Mouse (Mus musculus) CD4-positive helper T cell, adult 2 months (primary cell): ENCODE data around the gene Tbc1d10c.

Source experiments
- DNase-seq: peaks from one replicate; pipeline ENCODE4 v3.0.0-alpha.2; 2012; ENCODE audit warnings: low read depth, missing footprints, low spot score

The Tbc1d10c gene

GRCm38 (mm10) chr19:4192251-4192985, 1.3 kb upstream of the Tbc1d10c start:
- DNase-seq: no peak

DNA sequence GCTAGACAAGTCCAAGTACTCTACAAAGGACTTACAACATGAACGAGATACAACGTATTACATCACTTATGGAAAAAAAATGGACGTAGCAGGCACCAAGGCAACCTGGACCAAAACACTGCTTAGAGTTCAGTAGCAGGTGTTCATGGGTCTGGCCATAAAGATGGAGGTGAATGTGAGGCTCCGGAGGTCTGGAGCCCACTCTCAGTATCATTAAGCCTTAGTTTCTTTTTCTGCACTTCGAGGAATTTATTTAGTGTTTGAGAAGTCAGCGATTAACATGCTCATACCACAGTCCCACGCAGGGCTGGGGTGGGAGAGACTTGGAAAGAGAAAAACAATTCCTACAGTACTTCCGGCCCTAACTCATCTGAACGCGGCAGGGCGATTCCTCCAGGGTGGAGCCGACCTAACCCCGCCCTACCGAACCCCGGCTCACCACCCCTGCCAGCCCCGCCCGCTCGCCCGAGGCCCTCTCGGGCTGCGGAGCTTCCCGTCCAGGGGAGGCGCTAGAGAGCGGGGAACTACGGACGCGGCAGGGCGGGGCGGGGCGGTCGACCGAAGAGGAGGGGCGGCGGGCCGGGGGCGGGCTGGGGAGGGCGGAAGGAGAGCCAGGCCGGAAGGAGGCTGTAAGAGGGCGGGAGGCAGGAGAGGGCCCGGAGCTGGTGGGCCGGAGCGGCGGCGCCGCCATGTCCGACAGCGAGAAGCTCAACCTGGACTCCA, 605 bp upstream of the Tbc1d10c start, which contains the start of gene Ppp1ca:
Ppp1ca (plus strand) TSS at position 538 of the 723 bp plus-strand sequence.
- DNase-seq: peak; percentile 97

- DNase-seq: peak; percentile 49
Measured at GRCm38 (mm10) chr19:4189051-4189620, 1.9 kb downstream of the Tbc1d10c start.

DNA sequence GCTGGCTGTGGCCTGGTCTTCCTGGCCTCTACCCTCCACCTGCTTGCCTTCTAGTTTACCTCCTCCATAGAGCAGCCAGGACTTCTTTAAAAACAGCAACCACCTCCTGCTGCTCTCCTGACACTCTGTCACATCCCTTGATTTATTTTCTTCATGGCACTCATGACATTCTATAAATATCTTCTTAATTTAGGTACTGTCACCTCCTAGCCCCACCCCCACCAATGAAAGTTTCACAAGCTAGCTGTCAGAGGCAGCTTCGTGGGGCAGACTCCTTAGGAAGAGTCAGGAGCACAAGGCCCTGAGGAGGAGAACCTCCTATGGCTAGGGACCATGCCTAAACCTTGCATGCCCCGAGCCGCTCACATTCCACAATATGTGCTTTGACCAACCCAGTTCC, 3.8 kb downstream of the Tbc1d10c start:
- no peak for DNase-seq

- peak; percentile 88 for DNase-seq
Measured at GRCm38 (mm10) chr19:4184976-4185975, 5.8 kb downstream of the Tbc1d10c start.

DNA sequence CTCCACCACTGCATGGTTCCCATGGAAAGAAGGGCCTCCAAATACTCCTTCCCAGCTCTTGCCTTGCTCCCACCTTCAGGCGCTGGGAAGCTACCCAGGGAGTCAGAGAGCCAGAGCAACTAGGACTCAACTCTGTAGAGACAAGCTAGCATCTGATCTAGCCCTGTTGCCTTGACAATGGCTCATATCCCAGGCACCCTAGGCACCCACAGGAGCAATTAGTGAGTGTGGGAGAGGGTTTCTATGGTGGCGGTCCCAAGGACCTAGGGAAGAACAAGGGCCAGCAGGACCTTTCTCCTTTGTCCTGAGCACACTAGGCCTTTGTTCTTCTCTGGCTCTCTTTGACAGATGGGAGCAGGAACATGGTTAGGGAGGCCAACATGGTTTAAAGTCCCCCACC, 7.4 kb downstream of the Tbc1d10c start:
- no peak for DNase-seq

DNA sequence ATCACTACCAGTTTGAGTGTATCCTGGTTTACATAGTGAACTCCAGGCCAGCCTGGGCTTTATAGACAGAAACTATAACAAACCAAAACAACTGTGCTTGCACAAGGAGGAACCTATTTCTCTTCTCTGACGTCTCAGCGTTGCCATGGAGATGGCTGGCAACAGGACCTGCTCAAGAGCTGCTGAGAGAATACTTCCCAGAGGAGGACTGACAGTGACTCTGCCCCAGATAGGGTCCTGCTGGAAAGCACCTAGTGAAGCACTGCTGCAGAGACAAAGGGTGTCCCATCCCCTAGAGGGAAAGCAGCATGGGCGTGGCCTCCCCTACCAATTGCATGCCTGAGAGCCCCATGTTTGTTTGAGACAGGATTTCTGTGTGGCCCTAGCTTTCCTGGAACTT, 9.2 kb downstream of the Tbc1d10c start:
- peak; percentile 77 for DNase-seq

DNA sequence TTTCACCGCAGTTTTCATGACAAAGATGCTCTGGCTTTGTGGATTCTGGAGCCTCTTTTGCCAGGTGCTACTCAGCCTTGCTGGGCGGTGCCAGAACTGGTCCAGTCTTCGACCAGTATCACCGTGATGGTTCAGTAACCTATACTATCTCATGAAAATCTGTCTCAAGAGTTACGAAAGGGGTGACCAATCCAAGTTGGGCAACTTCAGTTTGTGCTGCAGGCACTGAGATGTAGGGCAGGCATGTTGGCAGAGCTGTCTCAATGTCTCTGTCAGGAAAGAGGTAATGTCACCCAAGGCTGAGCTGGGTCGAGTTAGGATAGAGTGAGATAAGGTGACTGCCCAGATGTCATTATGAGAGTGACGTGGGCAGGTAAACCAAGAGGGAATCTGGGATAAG, 10.7 kb downstream of the Tbc1d10c start:
- no peak for DNase-seq

GRCm38 (mm10) chr19:4175368-4175947, 15.6 kb downstream of the Tbc1d10c start, which contains the start of gene Carns1:
Gene Carns1 (minus strand): TSS chr19:4175479.
- no peak for DNase-seq

DNA sequence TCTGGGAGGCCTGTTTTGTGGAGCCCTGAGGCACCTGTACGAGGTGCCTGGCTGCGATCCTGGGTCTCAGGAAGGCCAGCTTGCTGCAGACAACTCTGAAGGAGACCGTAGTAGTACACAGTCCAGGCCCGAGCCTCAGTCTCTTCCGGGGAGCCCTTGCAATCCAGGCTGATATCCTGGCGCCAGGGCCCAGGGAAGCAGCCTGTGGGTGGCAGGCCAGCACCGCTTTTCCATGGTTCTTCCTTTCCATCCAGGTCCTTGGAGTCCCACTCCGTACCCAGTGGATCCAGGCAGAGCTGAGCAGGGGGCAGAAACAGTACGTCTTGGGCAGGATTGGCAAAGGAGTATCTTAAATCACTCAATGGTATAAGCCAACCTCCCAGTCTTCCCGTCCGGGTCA, 18.2 kb downstream of the Tbc1d10c start:
- no peak for DNase-seq

DNA sequence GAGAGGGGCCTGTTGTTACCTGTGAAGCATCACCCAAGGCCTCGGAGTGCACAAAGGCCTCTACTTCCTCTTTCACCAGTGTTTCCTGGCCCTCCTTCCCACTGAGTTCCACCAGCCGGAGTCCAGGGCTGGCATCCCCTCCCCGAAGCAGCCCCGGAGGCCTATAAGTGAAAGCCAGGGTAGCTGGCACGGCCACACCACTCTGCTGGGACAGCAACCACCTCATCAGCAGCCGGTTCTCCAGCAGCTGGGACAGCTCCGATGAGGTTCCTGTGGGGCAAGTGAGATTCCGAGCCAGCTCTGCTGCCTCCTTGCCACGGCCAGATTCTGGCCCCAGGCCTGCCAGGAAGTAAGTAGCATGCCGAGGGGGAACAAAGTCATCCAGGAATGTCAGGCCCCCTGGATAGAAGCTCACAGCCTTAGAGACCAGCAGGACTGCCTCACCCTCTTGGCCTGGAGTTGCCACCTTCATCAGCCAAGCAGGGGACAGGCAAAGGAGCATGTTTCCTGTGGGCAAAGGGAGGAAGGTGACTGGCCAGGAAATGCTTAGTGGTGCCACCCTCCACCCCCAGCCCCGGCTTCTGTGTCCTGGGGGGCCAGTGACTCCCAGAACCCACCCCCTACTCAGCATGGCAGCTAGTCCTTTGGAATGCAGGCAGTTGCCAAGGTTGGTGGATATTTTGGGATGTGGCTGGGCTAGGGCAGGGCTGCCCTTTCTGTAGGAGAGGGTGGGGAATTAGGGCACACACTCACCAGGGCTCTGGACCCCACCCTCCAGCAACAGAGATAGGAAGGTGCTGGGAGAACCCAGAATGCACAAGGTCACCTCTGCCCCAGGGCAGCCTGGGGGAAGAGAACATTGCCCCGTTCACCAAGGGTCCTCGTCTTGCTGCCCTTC, 19.4 kb downstream of the Tbc1d10c start:
- DNase-seq: no peak

DNA sequence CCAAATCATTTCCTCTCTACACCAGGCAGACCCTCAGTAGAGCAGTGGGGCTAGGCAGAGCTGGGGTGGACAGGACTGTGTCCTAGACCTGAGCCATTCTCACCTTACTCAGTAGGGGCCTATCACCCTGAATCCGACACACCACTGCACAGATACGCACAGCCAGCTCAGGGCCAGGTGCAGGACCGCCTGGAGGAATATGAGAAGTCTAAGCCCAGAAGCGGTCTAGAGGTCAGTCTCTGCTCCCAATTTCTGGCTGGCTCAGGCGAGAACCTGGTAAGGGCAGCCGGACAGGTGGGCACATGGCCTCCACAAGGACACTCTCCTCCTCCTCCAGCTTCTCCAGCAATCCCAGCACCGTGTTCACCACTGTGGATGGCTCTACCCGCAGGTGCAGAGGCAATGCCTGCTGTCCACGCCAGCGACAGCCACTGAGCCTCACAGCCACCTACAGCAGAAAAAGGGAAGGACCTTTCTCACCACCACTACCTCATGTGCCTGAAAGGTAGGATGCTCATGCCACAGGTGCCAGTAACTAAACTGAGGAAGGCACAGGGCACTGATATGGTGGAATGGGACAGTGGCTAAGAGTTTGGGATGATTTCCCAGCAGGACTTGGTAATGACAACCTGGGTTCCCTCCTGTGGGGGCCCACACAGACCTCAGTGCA, 20.2 kb downstream of the Tbc1d10c start:
- no peak for DNase-seq

- DNase-seq: no peak
Measured at GRCm38 (mm10) chr19:4169810-4170209, 21.3 kb downstream of the Tbc1d10c start.

GRCm38 (mm10) chr19:4169378-4169784, 21.7 kb downstream of the Tbc1d10c start:
- DNase-seq: peak; percentile 99

- no peak for DNase-seq
Measured at GRCm38 (mm10) chr19:4166678-4167476, 24.2 kb downstream of the Tbc1d10c start.

- no peak for DNase-seq
Measured at GRCm38 (mm10) chr19:4164721-4165120, 26.4 kb downstream of the Tbc1d10c start.

GRCm38 (mm10) chr19:4164100-4164499, 27.0 kb downstream of the Tbc1d10c start:
- DNase-seq: no peak

DNA sequence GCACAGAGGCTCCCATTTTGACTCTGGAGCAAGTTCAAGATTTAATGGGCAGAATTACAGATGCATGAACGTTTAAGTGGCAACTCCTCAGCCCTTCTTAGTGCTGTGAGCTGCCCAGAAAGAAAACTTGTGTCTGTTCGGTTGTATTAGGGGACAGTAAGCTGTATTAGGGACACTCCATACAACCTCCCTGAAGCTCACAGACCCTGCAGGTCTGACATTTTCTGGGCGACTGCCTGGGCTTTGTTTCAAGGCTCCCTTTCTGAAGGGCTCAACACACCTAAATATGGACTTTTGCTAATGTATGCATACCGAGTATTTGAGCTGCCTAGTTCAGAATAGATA, 27.6 kb downstream of the Tbc1d10c start:
- DNase-seq: no peak
